Mouse (Mus musculus) right cerebral cortex, postnatal 4 days (tissue): ENCODE results near the gene Nectin4.
A peak's percentile ranks its signal among the peaks of the same experiment; 100 is the strongest.
"Not testable (repeated sequence)": the region's sequence is repeated elsewhere in the genome, so short reads cannot be mapped to it uniquely, and the experiment has no call there.

Experiments
- DNase-seq: peaks from one replicate; pipeline ENCODE4 v3.0.0-alpha.2; 2022

Nectin4 gene

GRCm38 (mm10) chr1:171369845-171370556 lies at the start of gene Nectin4:
Gene Nectin4 (plus strand): TSS chr1:171370099.
- no peak for DNase-seq

- DNase-seq: no peak
Observed at GRCm38 (mm10) chr1:171320151-171320550, 49.7 kb upstream of the Nectin4 start.

- no peak for DNase-seq
Observed at GRCm38 (mm10) chr1:171321415-171321814, 48.5 kb upstream of the Nectin4 start.

- DNase-seq: no peak
Observed at GRCm38 (mm10) chr1:171322012-171322411, 47.9 kb upstream of the Nectin4 start.

- no peak for DNase-seq
Observed at GRCm38 (mm10) chr1:171325571-171325970, 44.3 kb upstream of the Nectin4 start.

- DNase-seq: not testable (repeated sequence)
Observed at GRCm38 (mm10) chr1:171326588-171326987, 43.3 kb upstream of the Nectin4 start.

GRCm38 (mm10) chr1:171328244-171328643 lies 41.7 kb upstream of the Nectin4 start:
- DNase-seq: no peak

- peak; percentile 88 for DNase-seq
Observed at GRCm38 (mm10) chr1:171328839-171329432, 41.0 kb upstream of the Nectin4 start, which contains the start of gene Dedd. Gene Dedd (plus strand): TSS chr1:171329145.

- DNase-seq: peak; percentile 81
Observed at GRCm38 (mm10) chr1:171329433-171330215, 40.3 kb upstream of the Nectin4 start.

- DNase-seq: no peak
Observed at GRCm38 (mm10) chr1:171330216-171330560, 39.7 kb upstream of the Nectin4 start.

- no peak for DNase-seq
Observed at GRCm38 (mm10) chr1:171342262-171343207, 27.4 kb upstream of the Nectin4 start.

GRCm38 (mm10) chr1:171343922-171344677 lies 25.8 kb upstream of the Nectin4 start:
- DNase-seq: peak; percentile 18

- DNase-seq: no peak
Observed at GRCm38 (mm10) chr1:171344715-171345114, 25.2 kb upstream of the Nectin4 start.

GRCm38 (mm10) chr1:171345225-171346094 lies 24.4 kb upstream of the Nectin4 start, which contains the start of the genes Nit1 and Pfdn2:
Gene Nit1 (minus strand): TSS chr1:171345646.
Gene Pfdn2 (plus strand): TSS chr1:171345670.
- DNase-seq: peak; percentile 91

- no peak for DNase-seq
Observed at GRCm38 (mm10) chr1:171346095-171346450, 23.8 kb upstream of the Nectin4 start.

- DNase-seq: no peak
Observed at GRCm38 (mm10) chr1:171348665-171349064, 21.2 kb upstream of the Nectin4 start.

- no peak for DNase-seq
Observed at GRCm38 (mm10) chr1:171349210-171349609, 20.7 kb upstream of the Nectin4 start.

GRCm38 (mm10) chr1:171355812-171356340 lies 14.0 kb upstream of the Nectin4 start:
- DNase-seq: no peak

GRCm38 (mm10) chr1:171356814-171357213 lies 13.1 kb upstream of the Nectin4 start:
- no peak for DNase-seq

GRCm38 (mm10) chr1:171358421-171358820 lies 11.5 kb upstream of the Nectin4 start:
- no peak for DNase-seq
